Mouse (Mus musculus): ENCODE measurements at regions not wholly inside any gene's neighbourhood (a gene's known extent, or its start where the extent isn't known, plus 50 kb on each side); places are given as distances from the start of the nearest gene placed in this dataset.

GRCm38 (mm10) chr12:56058463-56058862 is 222.3 kb downstream of the Brms1l start:
- Histone ChIP-seq H3K36me3 (no peaks in the 10 kb centered on the region), H3K27ac (replicated peaks) (no peak overlapping the region), H3K4me1 (no peaks in the 10 kb centered on the region), H3K27me3 (replicated peaks) (no peaks in the 10 kb centered on the region; the same call in 1 of the 2 replicates), H3K4me2 (no peak overlapping the region), H3K9me3 (no peaks in the 10 kb centered on the region), H3K9ac (no peak overlapping the region), H3K4me3 (no peak overlapping the region)
- WGBS, result 11% methylated on average over 17 of the region's 17 CpGs
- no peak for ATAC-seq (ENCODE audit: extremely low read depth, insufficient number of reproducible peaks, low FRiP score, low TSS enrichment)

GRCm38 (mm10) chr12:56055382-56055781 is 219.3 kb downstream of the Brms1l start:
- H3K27ac ChIP-seq (replicated peaks), result no peak overlapping the region
- no peak overlapping the region for H3K4me2 ChIP-seq
- H3K36me3 ChIP-seq, result no peaks in the 10 kb centered on the region
- no peaks in the 10 kb centered on the region for H3K4me1 ChIP-seq
- no peak for ATAC-seq (ENCODE audit: extremely low read depth, insufficient number of reproducible peaks, low FRiP score, low TSS enrichment)
- no peak overlapping the region for H3K4me3 ChIP-seq
- WGBS, result 60% methylated on average over 6 of the region's 6 CpGs
- H3K27me3 ChIP-seq (replicated peaks), result no peaks in the 10 kb centered on the region; the same call in 1 of the 2 replicates
- no peaks in the 10 kb centered on the region for H3K9me3 ChIP-seq
- H3K9ac ChIP-seq, result no peak overlapping the region

- Histone ChIP-seq H3K36me3 (no peaks in the 10 kb centered on the region), H3K4me1 (no peaks in the 10 kb centered on the region), H3K9me3 (no peaks in the 10 kb centered on the region), H3K27me3 (replicated peaks) (no peaks in the 10 kb centered on the region), H3K9ac (no peak overlapping the region), H3K27ac (replicated peaks) (no peak overlapping the region), H3K4me2 (no peak overlapping the region), H3K4me3 (no peak overlapping the region)
- 77% methylated on average over 3 of the region's 3 CpGs for WGBS
- ATAC-seq (ENCODE audit: extremely low read depth, insufficient number of reproducible peaks, low FRiP score, low TSS enrichment), result no peak
Measured at GRCm38 (mm10) chr12:56046050-56046449, 209.9 kb downstream of the Brms1l start.

- Histone ChIP-seq H3K4me2 (no peak overlapping the region), H3K36me3 (no peaks in the 10 kb centered on the region), H3K4me1 (no peaks in the 10 kb centered on the region), H3K27ac (replicated peaks) (no peak overlapping the region), H3K27me3 (replicated peaks) (no peaks in the 10 kb centered on the region), H3K9ac (no peak overlapping the region), H3K9me3 (no peaks in the 10 kb centered on the region), H3K4me3 (no peak overlapping the region)
- no peak for ATAC-seq (ENCODE audit: extremely low read depth, insufficient number of reproducible peaks, low FRiP score, low TSS enrichment)
- WGBS, result 31% methylated on average over 7 of the region's 7 CpGs
Measured at GRCm38 (mm10) chr12:56020954-56021514, 184.9 kb downstream of the Brms1l start.

- H3K4me3 ChIP-seq, result no peak overlapping the region
- H3K4me1 ChIP-seq, result no peaks in the 10 kb centered on the region
- no peak overlapping the region for H3K9ac ChIP-seq
- no peaks in the 10 kb centered on the region for H3K9me3 ChIP-seq
- no peaks in the 10 kb centered on the region for H3K27me3 ChIP-seq (replicated peaks)
- no peak overlapping the region for H3K27ac ChIP-seq (replicated peaks)
- H3K4me2 ChIP-seq, result no peak overlapping the region
- H3K36me3 ChIP-seq, result no peaks in the 10 kb centered on the region
- WGBS, result 41% methylated on average over 1 of the region's 1 CpGs
- no peak for ATAC-seq (ENCODE audit: extremely low read depth, insufficient number of reproducible peaks, low FRiP score, low TSS enrichment)
Measured at GRCm38 (mm10) chr12:56020547-56020946, 184.4 kb downstream of the Brms1l start.

GRCm38 (mm10) chr12:56009976-56010375 is 173.9 kb downstream of the Brms1l start:
- Histone ChIP-seq H3K27ac (replicated peaks) (no peak overlapping the region), H3K4me2 (no peak overlapping the region), H3K36me3 (no peaks in the 10 kb centered on the region), H3K9me3 (no peaks in the 10 kb centered on the region), H3K27me3 (replicated peaks) (no peaks in the 10 kb centered on the region), H3K4me3 (no peak overlapping the region), H3K4me1 (no peaks in the 10 kb centered on the region), H3K9ac (no peak overlapping the region)
- 57% methylated on average over 4 of the region's 4 CpGs for WGBS
- ATAC-seq (ENCODE audit: extremely low read depth, insufficient number of reproducible peaks, low FRiP score, low TSS enrichment), result no peak

GRCm38 (mm10) chr12:56005846-56006245 is 169.7 kb downstream of the Brms1l start:
- 74% methylated on average over 4 of the region's 4 CpGs for WGBS
- no peaks in the 10 kb centered on the region for H3K9me3 ChIP-seq
- no peak overlapping the region for H3K9ac ChIP-seq
- H3K36me3 ChIP-seq, result no peaks in the 10 kb centered on the region
- H3K27ac ChIP-seq (replicated peaks), result no peak overlapping the region
- H3K4me2 ChIP-seq, result no peak overlapping the region
- H3K27me3 ChIP-seq (replicated peaks), result no peaks in the 10 kb centered on the region
- no peak overlapping the region for H3K4me3 ChIP-seq
- H3K4me1 ChIP-seq, result no peaks in the 10 kb centered on the region
- ATAC-seq (ENCODE audit: extremely low read depth, insufficient number of reproducible peaks, low FRiP score, low TSS enrichment), result no peak

- Histone ChIP-seq H3K4me1 (no peaks in the 10 kb centered on the region), H3K9ac (no peak overlapping the region), H3K9me3 (no peaks in the 10 kb centered on the region), H3K36me3 (no peaks in the 10 kb centered on the region), H3K4me2 (no peak overlapping the region), H3K4me3 (no peak overlapping the region), H3K27ac (replicated peaks) (no peak overlapping the region), H3K27me3 (replicated peaks) (no peaks in the 10 kb centered on the region)
- no peak for ATAC-seq (ENCODE audit: extremely low read depth, insufficient number of reproducible peaks, low FRiP score, low TSS enrichment)
- WGBS, result 55% methylated on average over 6 of the region's 6 CpGs
Measured at GRCm38 (mm10) chr12:56005321-56005720, 169.2 kb downstream of the Brms1l start.

- WGBS, result 54% methylated on average over 4 of the region's 4 CpGs
- H3K27ac ChIP-seq (replicated peaks), result no peak overlapping the region
Measured at GRCm38 (mm10) chr12:56004479-56004878, 168.4 kb downstream of the Brms1l start.

GRCm38 (mm10) chr12:56003561-56003960 is 167.4 kb downstream of the Brms1l start:
- no peaks in the 10 kb centered on the region for H3K4me1 ChIP-seq
- WGBS, result 78% methylated on average over 8 of the region's 8 CpGs
- no peak overlapping the region for H3K4me3 ChIP-seq
- no peak overlapping the region for H3K4me2 ChIP-seq
- ATAC-seq (ENCODE audit: extremely low read depth, insufficient number of reproducible peaks, low FRiP score, low TSS enrichment), result no peak
- H3K9me3 ChIP-seq, result no peaks in the 10 kb centered on the region
- no peaks in the 10 kb centered on the region for H3K27me3 ChIP-seq (replicated peaks)
- no peaks in the 10 kb centered on the region for H3K36me3 ChIP-seq
- H3K9ac ChIP-seq, result no peak overlapping the region
- no peak overlapping the region for H3K27ac ChIP-seq (replicated peaks)

More at GRCm38 (mm10) chr12:56004479-56004878, 168.4 kb downstream of the Brms1l start:
- H3K4me2 ChIP-seq, result no peak overlapping the region
- H3K9ac ChIP-seq, result no peak overlapping the region
- no peaks in the 10 kb centered on the region for H3K27me3 ChIP-seq (replicated peaks)
- no peak for ATAC-seq (ENCODE audit: extremely low read depth, insufficient number of reproducible peaks, low FRiP score, low TSS enrichment)
- no peaks in the 10 kb centered on the region for H3K4me1 ChIP-seq
- H3K9me3 ChIP-seq, result no peaks in the 10 kb centered on the region
- H3K36me3 ChIP-seq, result no peaks in the 10 kb centered on the region
- no peak overlapping the region for H3K4me3 ChIP-seq

- Histone ChIP-seq H3K27ac (replicated peaks) (no peak overlapping the region), H3K9me3 (no peaks in the 10 kb centered on the region), H3K4me3 (no peak overlapping the region), H3K4me1 (no peaks in the 10 kb centered on the region), H3K36me3 (no peaks in the 10 kb centered on the region), H3K27me3 (replicated peaks) (no peaks in the 10 kb centered on the region), H3K4me2 (no peak overlapping the region), H3K9ac (no peak overlapping the region)
- no peak for ATAC-seq (ENCODE audit: extremely low read depth, insufficient number of reproducible peaks, low FRiP score, low TSS enrichment)
- 69% methylated on average over 3 of the region's 3 CpGs for WGBS
Measured at GRCm38 (mm10) chr12:55996585-55997377, 160.7 kb downstream of the Brms1l start.

Data from heart, embryonic 13.5 days (tissue).